Mouse (Mus musculus) CH12.LX (cell line): ENCODE results near the gene Arfgap1. TPM values are rescaled to one million over a fixed set of nuclear protein-coding genes. Genes with fewer than 3 reads are reported as not detected.

ENCODE experiments used
- DNase-seq: peaks from one replicate; pipeline ENCODE4 v3.0.0-alpha.2; 2013; ENCODE audit errors: extremely low read depth
- H3K27ac ChIP-seq: 2 replicates; pipeline ENCODE4 v1.5.1; 2012; ENCODE audit warnings: low read depth, mild to moderate bottlenecking, control low read depth, moderate library complexity; ENCODE audit not compliant: insufficient read depth
- H3K27me3 ChIP-seq: replicated peaks from 2 replicates; pipeline ENCODE3; 2012; ENCODE audit warnings: inconsistent platforms
- H3K36me3 ChIP-seq, 2 experiments: replicated peaks in 1 of 2; 2 replicates each; pipeline versions ENCODE3 to v1.6.1; 2012; ENCODE audit warnings: inconsistent platforms in 1 of 2, low read length in 1 of 2, mild to moderate bottlenecking in 1 of 2, mixed read lengths in 1 of 2, moderate library complexity in 1 of 2; ENCODE audit not compliant: control insufficient read depth in 1 of 2, insufficient read depth in 1 of 2
- H3K4me1 ChIP-seq, 2 experiments: 2 replicates each; pipeline ENCODE4 v1.6.1; 2012; ENCODE audit warnings: inconsistent platforms in 1 of 2, moderate library complexity in 1 of 2; ENCODE audit not compliant: insufficient read depth in 2 of 2, control insufficient read depth in 1 of 2
- H3K4me2 ChIP-seq: 2 replicates; pipeline ENCODE4 v1.6.1; 2012; ENCODE audit warnings: low read depth, mild to moderate bottlenecking, control low read depth; ENCODE audit not compliant: poor library complexity, insufficient read depth, severe bottlenecking
- H3K4me3 ChIP-seq, 3 experiments: fragments of 150-350 bp in 1 of 3; sonication (generic) in 1 of 3; replicated peaks in 1 of 3; 2 replicates each; pipeline versions ENCODE3 to v1.5.1; 2011 to 2012; ENCODE audit warnings: low read depth in 2 of 3, low read length in 2 of 3, mild to moderate bottlenecking in 2 of 3, moderate library complexity in 2 of 3, control low read depth in 1 of 3, improper control_type of control experiment in 1 of 3, inconsistent platforms in 1 of 3, mixed read lengths in 1 of 3; ENCODE audit not compliant: poor library complexity in 1 of 3
- H3K79me2 ChIP-seq: replicated peaks from 2 replicates; pipeline ENCODE4 v1.6.1; 2012; ENCODE audit warnings: mild to moderate bottlenecking, moderate library complexity; ENCODE audit not compliant: control insufficient read depth, poor library complexity, insufficient read depth, severe bottlenecking; ENCODE audit errors: extremely low read depth
- H3K9ac ChIP-seq: 2 replicates; pipeline ENCODE4 v1.6.1; 2012; ENCODE audit warnings: low read depth, mild to moderate bottlenecking, control low read depth, moderate library complexity; ENCODE audit not compliant: insufficient read depth
- H3K9me3 ChIP-seq: replicated peaks from 2 replicates; pipeline ENCODE3; 2012; ENCODE audit warnings: low read length, inconsistent platforms, mixed read lengths
- BHLHE40 ChIP-seq: IDR thresholded peaks from 2 replicates; pipeline ENCODE4 v1.6.1; 2011; ENCODE audit warnings: mild to moderate bottlenecking, low read depth, low read length, improper control_type of control experiment
- CHD1 ChIP-seq: IDR thresholded peaks from 2 replicates; pipeline ENCODE4 v1.6.1; 2012; ENCODE audit warnings: low read depth, low read length, improper control_type of control experiment, inconsistent platforms
- CHD2 ChIP-seq: IDR thresholded peaks from 2 replicates; pipeline ENCODE4 v1.6.1; 2011; ENCODE audit warnings: low read length, improper control_type of control experiment
- ELF1 ChIP-seq: IDR thresholded peaks from 2 replicates; pipeline ENCODE4 v1.6.1; 2014; ENCODE audit warnings: low read depth, mild to moderate bottlenecking, inconsistent platforms, low read length, improper control_type of control experiment
- IRF4 ChIP-seq: IDR thresholded peaks from 2 replicates; pipeline ENCODE4 v1.6.1; 2014; ENCODE audit warnings: low read depth, mild to moderate bottlenecking, inconsistent platforms, low read length, improper control_type of control experiment
- JUN ChIP-seq: IDR thresholded peaks from 2 replicates; pipeline ENCODE4 v1.6.1; 2011; ENCODE audit warnings: low read depth, mild to moderate bottlenecking, low read length, improper control_type of control experiment, moderate library complexity; ENCODE audit not compliant: insufficient read depth
- JUND ChIP-seq: conservative IDR thresholded peaks from 2 replicates; pipeline ENCODE4 v1.6.1; 2011; ENCODE audit warnings: low read depth, low read length, improper control_type of control experiment
- KAT2A ChIP-seq: IDR thresholded peaks from 2 replicates; pipeline ENCODE4 v1.6.1; 2012; ENCODE audit warnings: low read length, improper control_type of control experiment, inconsistent platforms; ENCODE audit not compliant: insufficient replicate concordance
- MAZ ChIP-seq: IDR thresholded peaks from 2 replicates; pipeline ENCODE4 v1.6.1; 2012; ENCODE audit warnings: low read depth, mild to moderate bottlenecking, inconsistent platforms, low read length, improper control_type of control experiment, moderate library complexity
- MEF2A ChIP-seq: IDR thresholded peaks from 2 replicates; pipeline ENCODE4 v1.6.1; 2014; ENCODE audit warnings: low read depth, mild to moderate bottlenecking, inconsistent platforms, low read length, improper control_type of control experiment, borderline replicate concordance
- NELFE ChIP-seq: IDR thresholded peaks from 2 replicates; pipeline ENCODE4 v1.6.1; 2011; ENCODE audit warnings: low read depth, low read length, improper control_type of control experiment
- PAX5 ChIP-seq: IDR thresholded peaks from 2 replicates; pipeline ENCODE4 v1.6.1; 2012; ENCODE audit warnings: low read length, inconsistent platforms, mixed read lengths
- POLR2AphosphoS2 ChIP-seq: IDR thresholded peaks from 2 replicates; pipeline ENCODE4 v1.6.1; 2011; ENCODE audit warnings: low read depth, low read length, improper control_type of control experiment
- SIN3A ChIP-seq: IDR thresholded peaks from 2 replicates; pipeline ENCODE4 v1.6.1; 2012; ENCODE audit warnings: low read length, improper control_type of control experiment, inconsistent platforms
- SMC3 ChIP-seq: IDR thresholded peaks from 2 replicates; pipeline ENCODE4 v1.6.1; 2011; ENCODE audit warnings: low read depth, low read length, improper control_type of control experiment
- TBP ChIP-seq: conservative IDR thresholded peaks from 2 replicates; pipeline ENCODE4 v1.6.1; 2011; ENCODE audit warnings: low read depth, low read length, improper control_type of control experiment
- TCF12 ChIP-seq: IDR thresholded peaks from 2 replicates; pipeline ENCODE4 v1.6.1; 2014; ENCODE audit warnings: low read depth, mild to moderate bottlenecking, inconsistent platforms, low read length, improper control_type of control experiment
- UBTF ChIP-seq: IDR thresholded peaks from 2 replicates; pipeline ENCODE4 v1.6.1; 2012; ENCODE audit warnings: low read depth, mild to moderate bottlenecking, inconsistent platforms, low read length, improper control_type of control experiment, moderate library complexity
- USF2 ChIP-seq: conservative IDR thresholded peaks from 2 replicates; pipeline ENCODE4 v1.6.1; 2011; ENCODE audit warnings: low read depth, low read length, improper control_type of control experiment
- dilution Hi-C: fragments of 300-500 bp; cut with MboI; formaldehyde crosslinking; loops from 2 replicates; pipeline ENCODE4 v1.14.3; 2020; ENCODE audit warnings: low sequenced_read_pairs; ENCODE audit not compliant: extremely low pct_unique_long_range_greater_than_20kb, extremely low pct_ligation_motif_present
- in situ Hi-C: fragments of 300-500 bp; cut with MboI; formaldehyde crosslinking; loops from 3 replicates; pipeline ENCODE4 v1.14.3; 2019; ENCODE audit warnings: low sequenced_read_pairs, low pct_ligation_motif_present, low pct_unique_long_range_greater_than_20kb, mixed read lengths
- polyA plus RNA-seq: library from polyadenylated mRNA; unstranded; fragments of >175 nt; gene quantifications from 2 replicates; pipeline ENCODE4 v1.2.1, GENCODE M21; 2012; ENCODE audit warnings: low read depth; ENCODE audit not compliant: insufficient read length
- total RNA-seq, 2 experiments: library from RNA; depleted of rRNA; stranded (reverse); fragments of 300-350 nt in 1 of 2; fragments of >200 nt in 1 of 2; gene quantifications; 2 replicates each; pipeline ENCODE4 v1.2.3; 2012 to 2014

Gene Arfgap1
- total and polyA plus RNA-seq, 3 experiments = 21.3 to 37.5 (median 32.4) TPM

GRCm38 (mm10) chr2:180988948-180989347, 21.9 kb downstream of the Arfgap1 start:
- Histone ChIP-seq H3K4me3 (no peak overlapping the region), H3K27me3 (no peaks in the 10 kb centered on the region), H3K27ac (no peak overlapping the region)
- in situ Hi-C loops = no loop called here
- no peak for TF ChIP-seq IRF4
- TF ChIP-seq SMC3 = no peak
- no peak for TF ChIP-seq JUN
- no peak for TF ChIP-seq CHD2
- TF ChIP-seq ELF1 = no peak
- no peak for TF ChIP-seq SIN3A
- TF ChIP-seq MEF2A = no peak
- TF ChIP-seq POLR2AphosphoS2 = no peak
- no peak for TF ChIP-seq NELFE
- no peak for TF ChIP-seq MAZ
- no peak for TF ChIP-seq KAT2A
- no peak for TF ChIP-seq CHD1
- TF ChIP-seq JUND = no peak
- TF ChIP-seq BHLHE40 = no peak
- no peak for TF ChIP-seq USF2
- TF ChIP-seq, all 38 proteins: peak for 0
- Histone ChIP-seq H3K4me1 (no peaks in the 10 kb centered on the region), H3K79me2 (no peaks in the 10 kb centered on the region), H3K9me3 (no peaks in the 10 kb centered on the region), H3K36me3 (peaks cover 0 to 23% of the 10 kb centered on the region in 2 experiments), H3K4me2 (no peak overlapping the region), H3K9ac (no peak overlapping the region)
- dilution Hi-C loops = no loop called here
- no peak for DNase-seq

GRCm38 (mm10) chr2:180990347-180990746, 23.3 kb downstream of the Arfgap1 start:
- in situ Hi-C loops = no loop called here
- no peaks in the 10 kb centered on the region for H3K4me1 ChIP-seq

More at GRCm38 (mm10) chr2:180990347-180990746, 23.3 kb downstream of the Arfgap1 start:
- no peak for TF ChIP-seq PAX5
- TF ChIP-seq SMC3 = no peak
- TF ChIP-seq UBTF = no peak
- no peak for TF ChIP-seq KAT2A
- no peak for TF ChIP-seq CHD2
- TF ChIP-seq TCF12 = no peak
- no peak for TF ChIP-seq TBP
- Histone ChIP-seq H3K36me3 (peaks cover 0 to 10% of the 10 kb centered on the region in 2 experiments), H3K27ac (no peak overlapping the region), H3K4me3 (no peak overlapping the region), H3K9ac (no peak overlapping the region), H3K79me2 (no peaks in the 10 kb centered on the region), H3K4me2 (no peak overlapping the region), H3K27me3 (no peaks in the 10 kb centered on the region), H3K9me3 (no peaks in the 10 kb centered on the region)
- no peak for DNase-seq
- dilution Hi-C loops = no loop called here
